Mouse (Mus musculus): ENCODE measurements around the gene Smim11.

DNA sequence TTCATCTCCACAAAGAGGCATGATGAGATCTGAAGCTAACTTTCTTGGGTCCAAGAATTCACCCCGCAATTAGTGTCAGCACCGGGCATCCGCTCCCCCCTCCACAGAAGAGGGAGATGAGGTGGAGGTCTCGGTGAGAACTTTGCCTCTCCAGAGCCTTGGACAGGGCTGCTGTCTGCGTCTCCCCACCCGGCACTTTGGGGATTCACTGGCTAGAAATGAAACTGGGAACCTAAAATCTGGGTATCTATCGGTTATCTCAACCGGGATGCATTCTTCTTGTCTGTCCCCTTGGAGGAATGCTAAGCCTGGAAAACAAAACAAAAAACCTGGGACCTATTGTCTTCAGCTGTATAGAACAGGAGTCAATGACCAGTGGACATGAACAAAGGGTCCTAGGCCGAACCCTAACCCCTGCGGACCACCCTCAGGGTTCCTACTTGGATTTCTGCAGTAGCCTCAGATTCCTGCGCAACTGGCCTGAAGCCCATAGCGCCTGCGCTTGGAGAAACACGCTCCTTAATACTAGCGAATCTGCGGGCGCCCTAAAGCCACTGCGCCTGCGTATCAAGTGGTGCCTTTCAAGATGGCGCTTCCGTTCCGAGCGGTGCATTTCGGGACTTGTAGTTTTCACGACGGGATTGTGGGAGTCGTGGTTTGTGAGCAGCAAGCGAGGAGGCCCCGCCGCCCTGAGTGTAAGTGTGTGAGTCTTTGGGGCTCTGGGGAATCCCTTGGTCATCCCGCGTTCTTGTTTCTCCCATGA is at the start of gene Smim11:
- TF ChIP-seq EP300 (optimal IDR thresholded peaks at IDR 0.05) (no peak), CTCF (IDR thresholded peaks at IDR 0.05; ENCODE audit: low read depth) (no peak)

Measured in stomach, postnatal 0 days (tissue).